Mouse (Mus musculus) heart, embryonic 12.5 days (tissue): Measurements from ENCODE around the gene Mpp2. TPM values are rescaled to one million over a fixed set of nuclear protein-coding genes. Genes with fewer than 3 reads are reported as not detected.

Source experiments
- ATAC-seq: fragments of 200-750 bp; cut with Nextera tagmentation; 2 replicates; pipeline ENCODE4 v1.8.0; 2017; ENCODE audit warnings: moderate TSS enrichment, moderate library complexity; ENCODE audit not compliant: insufficient number of reproducible peaks, low FRiP score
- H3K27ac ChIP-seq: fragments of 300-500 bp; sonication (generic); 2 replicates; pipeline ENCODE4 v1.5.1; 2016; ENCODE audit warnings: mild to moderate bottlenecking, moderate library complexity; ENCODE audit not compliant: poor library complexity, severe bottlenecking
- H3K27me3 ChIP-seq: fragments of 300-500 bp; sonication (generic); replicated peaks from 2 replicates; pipeline ENCODE4 v1.6.1; 2016; ENCODE audit warnings: mild to moderate bottlenecking, moderate library complexity
- H3K36me3 ChIP-seq: fragments of 300-500 bp; sonication (generic); 2 replicates; pipeline ENCODE4 v1.6.1; 2016; ENCODE audit warnings: mild to moderate bottlenecking, moderate library complexity
- H3K4me1 ChIP-seq: fragments of 300-500 bp; sonication (generic); replicated peaks from 2 replicates; pipeline ENCODE4 v1.6.1; 2016; ENCODE audit warnings: mild to moderate bottlenecking
- H3K4me2 ChIP-seq: fragments of 300-500 bp; sonication (generic); 2 replicates; pipeline ENCODE4 v1.6.1; 2016; ENCODE audit warnings: mild to moderate bottlenecking, moderate library complexity
- H3K4me3 ChIP-seq: fragments of 300-500 bp; sonication (generic); 2 replicates; pipeline ENCODE4 v1.5.1; 2016; ENCODE audit warnings: mild to moderate bottlenecking
- H3K9ac ChIP-seq: fragments of 300-500 bp; sonication (generic); 2 replicates; pipeline ENCODE4 v1.6.1; 2016; ENCODE audit warnings: mild to moderate bottlenecking, moderate library complexity
- H3K9me3 ChIP-seq: fragments of 300-500 bp; sonication (generic); replicated peaks from 2 replicates; pipeline ENCODE4 v1.6.1; 2016; ENCODE audit warnings: mild to moderate bottlenecking, moderate library complexity
- WGBS: fragments of 180-500 bp; shearing (Covaris S2); methylation state at CpG from one replicate; pipeline ENCODE4 v1.1.7; 2016; 5-methylcytosine and 5-hydroxymethylcytosine counted together
- polyA plus RNA-seq: library from polyadenylated mRNA; unstranded; fragments of >200 nt; fragmentation: Nextera tagmentation; extraction: Ambion mirVana; gene quantifications from 2 replicates; pipeline ENCODE4 v1.2.1, GENCODE M21; 2016

Gene Mpp2
- polyA plus RNA-seq, 1 experiment from 2014 or later: 15.4 TPM

DNA sequence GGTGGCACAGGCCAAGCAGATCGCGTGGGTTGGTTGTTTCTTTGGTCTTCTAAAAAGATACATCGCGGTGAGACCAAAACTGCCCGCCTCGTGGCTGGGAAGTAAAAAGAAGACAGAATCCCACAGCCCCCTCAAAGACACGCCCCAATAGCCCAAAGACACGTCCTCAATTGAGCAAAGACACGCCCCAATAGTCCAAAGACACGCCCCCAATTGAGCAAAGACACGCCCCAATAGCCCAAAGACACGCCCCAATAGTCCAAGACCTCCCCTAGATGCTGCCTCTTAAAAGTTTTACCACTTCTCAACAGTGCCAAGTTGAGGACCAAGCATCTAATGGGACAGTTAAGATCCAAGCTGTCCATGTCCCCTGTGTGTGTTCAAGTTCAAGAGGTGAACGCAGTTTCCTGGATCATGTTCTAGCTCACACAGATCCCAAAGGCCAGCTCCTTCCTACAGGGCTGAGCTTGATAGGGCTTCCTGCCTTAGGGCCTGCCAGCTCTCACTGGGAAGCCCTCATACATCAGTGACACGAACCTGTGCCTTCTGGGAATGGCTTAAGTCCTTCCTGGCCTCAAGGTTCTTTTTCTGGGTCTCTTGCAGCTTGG, 38.3 kb downstream of the Mpp2 start:
- Histone ChIP-seq H3K9ac (no peak overlapping the region), H3K36me3 (no peaks in the 10 kb centered on the region), H3K4me1 (0 out of 2 replicates have a peak, but pooled peaks cover 3% of the 10 kb centered on the region), H3K27me3 (0 out of 2 replicates have a peak, but pooled peaks cover 3% of the 10 kb centered on the region), H3K27ac (no peak overlapping the region), H3K9me3 (peaks cover 14% of the 10 kb centered on the region), H3K4me3 (no peak overlapping the region), H3K4me2 (no peak overlapping the region)
- ATAC-seq: no peak
- 56% methylated on average over 14 of the region's 14 CpGs for WGBS

DNA sequence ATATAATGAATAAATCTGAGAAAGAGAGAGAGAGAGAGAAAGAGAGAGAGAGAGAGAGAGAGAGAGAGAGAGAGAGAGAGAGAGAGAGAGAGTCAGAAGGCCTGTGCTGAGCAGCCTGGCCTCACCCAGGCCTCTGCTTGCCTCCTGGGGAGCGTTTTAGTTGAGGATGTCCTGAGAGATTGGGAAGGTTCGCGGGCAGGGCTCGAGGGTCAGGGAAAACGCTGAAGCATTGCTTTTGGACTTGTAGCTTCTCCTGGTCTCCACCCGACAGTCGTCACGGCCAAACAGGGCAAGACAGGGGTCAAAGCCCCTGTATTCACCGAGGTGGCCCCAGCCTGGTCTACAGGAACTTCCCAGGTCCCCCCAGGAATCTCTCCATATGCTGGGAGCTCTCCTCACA, 41.7 kb downstream of the Mpp2 start:
- Histone ChIP-seq H3K36me3 (no peaks in the 10 kb centered on the region), H3K4me2 (no peak overlapping the region), H3K4me1 (no peaks in the 10 kb centered on the region), H3K4me3 (no peak overlapping the region), H3K27ac (no peak overlapping the region), H3K27me3 (0 out of 2 replicates have a peak, but pooled peaks cover 3% of the 10 kb centered on the region), H3K9me3 (peaks cover 14% of the 10 kb centered on the region), H3K9ac (no peak overlapping the region)
- ATAC-seq: no peak
- 80% methylated on average over 9 of the region's 9 CpGs for WGBS

DNA sequence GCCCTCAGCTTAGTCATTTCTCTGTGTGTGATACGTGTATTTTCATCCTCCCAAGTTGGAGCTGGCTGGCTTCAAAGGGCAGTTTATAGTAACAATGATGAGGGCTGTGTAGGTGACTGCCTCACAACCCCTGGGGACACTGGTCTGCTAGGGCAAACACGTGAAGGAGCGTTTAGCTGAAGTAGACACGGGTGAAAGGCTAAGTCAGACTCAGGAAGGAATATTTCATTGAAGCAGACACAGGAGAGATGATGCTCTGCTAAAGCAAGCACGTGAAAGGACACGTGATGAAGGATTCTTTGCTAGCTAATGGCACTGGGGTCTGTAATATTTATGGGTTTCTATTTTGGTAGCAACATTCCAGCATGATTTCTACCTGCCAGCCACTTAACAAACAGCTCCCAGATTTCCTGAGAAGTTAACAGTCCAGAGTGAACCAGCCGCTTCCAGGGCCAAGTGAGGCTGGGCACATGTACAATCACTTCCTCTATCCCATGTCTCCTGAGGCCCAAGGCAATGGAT, 43.6 kb downstream of the Mpp2 start:
- Histone ChIP-seq H3K27ac (no peak overlapping the region), H3K4me1 (no peaks in the 10 kb centered on the region), H3K36me3 (no peaks in the 10 kb centered on the region), H3K9ac (no peak overlapping the region), H3K4me2 (no peak overlapping the region), H3K4me3 (no peak overlapping the region), H3K9me3 (peaks cover 14% of the 10 kb centered on the region), H3K27me3 (no peaks in the 10 kb centered on the region)
- 80% methylated on average over 7 of the region's 7 CpGs for WGBS
- ATAC-seq: no peak

DNA sequence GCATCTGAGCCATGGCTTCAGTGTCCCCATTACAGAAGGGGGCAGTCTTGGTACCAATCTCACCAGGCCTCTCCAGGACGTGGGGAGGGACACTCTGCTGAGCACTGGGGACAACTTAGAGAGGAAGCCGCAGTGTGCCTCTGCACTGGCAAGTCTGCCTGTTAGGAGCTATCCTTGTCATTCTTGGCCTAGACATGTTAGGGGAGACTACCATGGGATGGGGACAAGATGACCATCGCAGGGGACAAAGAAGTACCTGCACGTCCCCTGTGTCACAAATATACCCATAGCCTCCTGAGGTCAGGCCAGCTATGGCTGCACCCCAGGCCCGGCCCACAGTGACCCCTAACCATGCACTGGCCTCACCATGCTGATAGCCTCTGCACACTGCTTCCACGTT, 44.9 kb downstream of the Mpp2 start:
- ATAC-seq: no peak
- H3K4me2 ChIP-seq: no peak overlapping the region
- H3K4me1 ChIP-seq: no peaks in the 10 kb centered on the region
- H3K27ac ChIP-seq: no peak overlapping the region
- H3K9me3 ChIP-seq: peaks cover 14% of the 10 kb centered on the region
- no peak overlapping the region for H3K9ac ChIP-seq
- no peaks in the 10 kb centered on the region for H3K36me3 ChIP-seq
- H3K4me3 ChIP-seq: no peak overlapping the region
- WGBS: 73% methylated on average over 6 of the region's 6 CpGs
- H3K27me3 ChIP-seq: no peaks in the 10 kb centered on the region

DNA sequence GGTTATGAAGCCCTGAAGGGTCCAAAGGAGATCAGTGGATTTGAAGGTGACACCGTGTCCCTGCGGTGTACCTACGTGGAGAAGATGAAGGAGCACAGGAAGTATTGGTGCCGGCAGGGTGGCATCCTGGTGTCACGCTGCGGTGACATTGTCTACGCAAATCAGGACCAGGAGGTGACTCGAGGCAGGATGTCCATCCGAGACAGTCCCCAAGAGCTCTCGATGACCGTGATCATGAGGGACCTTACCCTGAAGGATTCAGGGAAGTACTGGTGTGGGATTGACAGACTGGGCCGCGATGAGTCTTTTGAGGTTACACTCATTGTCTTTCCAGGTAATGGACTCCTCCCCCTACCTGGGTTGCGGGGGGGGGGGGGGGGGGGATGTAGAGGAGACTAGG, 45.3 kb downstream of the Mpp2 start:
- H3K4me2 ChIP-seq: no peak overlapping the region
- no peak for ATAC-seq
- H3K9me3 ChIP-seq: peaks cover 14% of the 10 kb centered on the region
- no peak overlapping the region for H3K27ac ChIP-seq
- no peaks in the 10 kb centered on the region for H3K4me1 ChIP-seq
- H3K9ac ChIP-seq: no peak overlapping the region
- no peaks in the 10 kb centered on the region for H3K36me3 ChIP-seq
- no peak overlapping the region for H3K4me3 ChIP-seq
- 88% methylated on average over 13 of the region's 14 CpGs for WGBS
- H3K27me3 ChIP-seq: no peaks in the 10 kb centered on the region

DNA sequence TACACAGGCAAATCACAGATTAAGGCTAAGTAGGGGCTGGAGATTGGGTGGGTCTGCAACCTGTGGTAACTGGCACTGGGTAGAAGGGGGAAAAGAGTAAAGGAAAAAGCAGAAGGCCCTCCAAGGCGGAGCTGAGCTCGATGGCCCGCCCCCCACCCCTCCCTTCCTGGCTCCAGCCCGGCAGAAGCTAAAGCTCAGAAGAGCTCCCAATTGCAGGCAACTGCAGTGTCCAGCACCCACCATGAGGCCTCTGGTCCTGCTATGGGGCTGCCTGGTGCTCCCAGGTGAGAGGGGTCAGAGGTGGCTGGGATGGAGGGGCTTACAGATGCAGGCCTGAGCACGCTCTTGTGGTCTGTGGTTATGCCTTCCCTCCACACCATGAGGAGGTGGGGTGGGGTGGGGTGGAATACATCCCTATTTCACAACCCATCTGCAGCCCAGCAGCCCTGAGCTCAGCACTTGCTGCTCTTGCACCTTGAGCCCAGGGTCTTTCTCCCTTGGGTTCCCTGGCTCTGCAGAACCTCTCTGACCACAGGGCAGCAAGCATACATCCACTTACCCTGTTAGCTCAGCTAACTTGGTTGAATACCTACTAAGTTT, 46.9 kb downstream of the Mpp2 start, which contains the start of gene Cd300lg:
TSS of gene Cd300lg (plus strand) at position 160 of the 600 bp plus-strand sequence.
- H3K27ac ChIP-seq: no peak within 1 kb of the TSS
- H3K27me3 ChIP-seq: no peaks in the 10 kb centered on the region
- H3K4me1 ChIP-seq: no peaks in the 10 kb centered on the region
- no peak for ATAC-seq
- H3K36me3 ChIP-seq: no peaks in the 10 kb centered on the region
- no peak within 1 kb of the TSS for H3K9ac ChIP-seq
- H3K9me3 ChIP-seq: peaks cover 14% of the 10 kb centered on the region
- H3K4me2 ChIP-seq: no peak within 1 kb of the TSS
- 46% methylated on average over 5 of the region's 5 CpGs for WGBS
- H3K4me3 ChIP-seq: no peak within 1 kb of the TSS

DNA sequence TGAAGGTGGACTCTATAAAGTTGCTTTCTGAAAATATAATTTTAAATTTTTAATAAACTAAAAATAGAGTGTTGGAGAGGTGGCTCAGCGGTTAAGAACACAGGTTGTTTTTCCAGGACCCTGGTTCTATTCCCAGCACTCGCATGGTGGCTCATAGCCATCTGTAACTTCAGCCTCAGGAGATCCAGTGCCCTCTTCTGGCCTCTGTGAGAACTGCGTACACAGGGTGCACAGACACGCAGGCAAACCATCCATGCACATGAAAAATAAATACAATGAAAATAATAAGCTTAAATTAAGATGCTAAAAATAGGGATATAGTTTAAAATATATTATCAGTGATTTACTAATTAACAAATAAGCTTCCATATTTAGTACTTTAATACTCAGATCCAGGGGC, 47.7 kb downstream of the Mpp2 start:
- 66% methylated on average over 4 of the region's 4 CpGs for WGBS
- ATAC-seq: no peak

DNA sequence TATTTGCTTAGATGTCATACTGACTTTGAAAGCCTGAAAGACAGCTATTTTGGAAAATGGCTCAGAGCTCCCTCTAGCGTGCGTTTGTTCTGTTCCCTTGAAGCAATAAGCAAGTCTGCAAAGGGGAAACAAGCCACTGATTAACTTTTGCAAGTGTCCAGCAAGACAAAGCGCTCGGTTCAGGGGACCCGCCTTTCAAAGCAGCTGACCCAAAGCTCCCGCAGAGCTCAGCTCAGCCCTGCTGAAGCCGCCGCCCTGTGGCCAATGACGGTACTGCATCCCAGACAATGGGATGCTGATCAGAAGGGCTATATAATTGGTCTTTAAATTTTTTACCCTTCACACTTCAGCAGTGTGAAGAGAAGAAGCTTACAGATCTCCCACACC, 48.2 kb downstream of the Mpp2 start:
- no peaks in the 10 kb centered on the region for H3K4me1 ChIP-seq
- peaks cover 1% of the 10 kb centered on the region; the same call in 1 of the 2 replicates for H3K9me3 ChIP-seq
- H3K4me2 ChIP-seq: no peak overlapping the region
- H3K9ac ChIP-seq: no peak overlapping the region
- H3K27ac ChIP-seq: no peak overlapping the region
- ATAC-seq: peak; percentile 73
- no peaks in the 10 kb centered on the region for H3K36me3 ChIP-seq
- WGBS: 0% methylated on average over 9 of the region's 9 CpGs
- no peak overlapping the region for H3K4me3 ChIP-seq
- no peaks in the 10 kb centered on the region for H3K27me3 ChIP-seq

More for the DNA sequence above, 47.7 kb downstream of the Mpp2 start:
- no peaks in the 10 kb centered on the region for H3K36me3 ChIP-seq
- H3K27me3 ChIP-seq: no peaks in the 10 kb centered on the region
- H3K4me2 ChIP-seq: no peak overlapping the region
- H3K9me3 ChIP-seq: peaks cover 6% of the 10 kb centered on the region
- no peak overlapping the region for H3K9ac ChIP-seq
- H3K4me1 ChIP-seq: no peaks in the 10 kb centered on the region
- H3K27ac ChIP-seq: no peak overlapping the region
- no peak overlapping the region for H3K4me3 ChIP-seq

DNA sequence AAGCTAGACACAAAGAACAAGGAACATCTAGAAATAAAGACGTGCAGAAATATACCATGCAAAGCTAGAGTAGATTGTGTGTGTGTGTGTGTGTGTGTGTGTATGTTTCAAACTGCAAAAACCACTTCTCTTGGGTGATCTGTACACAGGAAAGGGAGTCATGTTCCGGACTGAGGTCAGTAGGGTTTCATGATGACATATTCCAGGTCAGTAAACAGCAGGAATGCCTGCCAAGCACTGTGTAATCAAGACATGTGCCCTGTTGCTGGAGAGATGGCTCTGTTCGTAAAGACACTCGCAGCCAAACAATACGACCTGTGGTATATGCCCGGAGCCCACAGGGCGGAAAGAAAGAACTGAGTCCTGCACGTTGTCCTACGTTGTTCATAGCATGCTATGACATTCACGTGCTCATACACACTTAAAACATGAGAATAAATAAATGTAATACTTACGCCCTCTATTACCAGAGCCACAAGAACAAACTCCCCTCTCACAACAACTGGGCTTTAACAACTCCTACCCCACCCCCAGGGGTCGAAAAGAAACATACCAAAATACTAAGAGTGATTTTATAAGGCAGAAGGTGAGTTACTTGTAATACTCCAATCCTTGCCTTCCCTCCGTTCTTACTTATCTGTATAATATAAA, 48.7 kb downstream of the Mpp2 start:
- no peak overlapping the region for H3K4me3 ChIP-seq
- ATAC-seq: no peak
- H3K36me3 ChIP-seq: no peaks in the 10 kb centered on the region
- H3K9me3 ChIP-seq: no peaks in the 10 kb centered on the region
- no peak overlapping the region for H3K27ac ChIP-seq
- 71% methylated on average over 13 of the region's 13 CpGs for WGBS
- H3K4me1 ChIP-seq: no peaks in the 10 kb centered on the region
- no peak overlapping the region for H3K9ac ChIP-seq
- no peak overlapping the region for H3K4me2 ChIP-seq
- H3K27me3 ChIP-seq: no peaks in the 10 kb centered on the region

DNA sequence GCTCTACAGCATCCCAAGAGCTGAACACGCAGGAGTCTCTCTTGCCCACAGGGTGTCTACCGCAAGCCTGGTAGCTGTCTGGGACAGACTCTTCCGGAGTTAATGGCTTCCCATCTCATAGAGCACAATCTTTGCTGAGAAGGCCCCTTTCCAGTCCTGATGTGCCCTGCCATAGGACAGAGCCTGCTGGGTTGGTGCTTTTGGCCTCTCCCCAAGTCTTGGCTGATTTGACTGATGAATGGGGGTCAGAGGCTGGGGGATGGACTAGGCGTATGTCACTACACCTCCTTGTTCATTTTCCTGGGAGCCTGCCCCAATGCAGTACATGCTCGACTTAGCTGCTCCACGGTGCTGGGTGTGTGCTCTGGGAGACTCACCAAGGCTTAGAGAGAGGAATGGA, 50.5 kb downstream of the Mpp2 start:
- Histone ChIP-seq H3K4me1 (no peaks in the 10 kb centered on the region), H3K27me3 (0 out of 2 replicates have a peak, but pooled peaks cover 3% of the 10 kb centered on the region), H3K9ac (no peak overlapping the region), H3K4me3 (no peak overlapping the region), H3K4me2 (no peak overlapping the region), H3K27ac (no peak overlapping the region), H3K36me3 (no peaks in the 10 kb centered on the region), H3K9me3 (no peaks in the 10 kb centered on the region)
- 71% methylated on average over 6 of the region's 6 CpGs for WGBS
- ATAC-seq: no peak

DNA sequence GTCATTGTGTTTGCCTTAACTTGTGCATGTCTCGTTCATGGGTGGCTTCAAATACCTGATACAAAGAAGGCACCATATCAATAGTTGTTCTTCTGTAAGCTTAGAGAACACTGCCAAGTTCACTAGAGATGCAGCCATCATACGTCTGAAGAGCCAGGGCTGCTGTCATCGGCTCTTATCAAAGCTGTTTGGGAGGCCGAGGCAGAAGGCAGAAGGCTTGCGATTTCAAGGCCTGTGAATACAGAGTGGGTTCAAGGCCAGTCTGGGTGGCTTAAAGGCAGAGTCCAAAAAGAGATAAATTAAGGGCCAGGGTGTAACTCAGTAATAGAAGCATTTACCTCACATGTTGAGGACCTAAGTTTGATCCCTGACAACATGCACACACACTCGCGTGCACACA, 52.0 kb downstream of the Mpp2 start:
- Histone ChIP-seq H3K4me3 (no peak overlapping the region), H3K27me3 (0 out of 2 replicates have a peak, but pooled peaks cover 3% of the 10 kb centered on the region), H3K4me1 (no peaks in the 10 kb centered on the region), H3K9ac (no peak overlapping the region), H3K27ac (no peak overlapping the region), H3K4me2 (no peak overlapping the region), H3K9me3 (no peaks in the 10 kb centered on the region), H3K36me3 (no peaks in the 10 kb centered on the region)
- WGBS: 54% methylated on average over 7 of the region's 7 CpGs
- ATAC-seq: no peak
